Mouse (Mus musculus): ENCODE measurements at regions not wholly inside any gene's neighbourhood (a gene's known extent, or its start where the extent isn't known, plus 50 kb on each side); places are given as distances from the start of the nearest gene placed in this dataset.
"Not testable (repeated sequence)": the region's sequence is repeated elsewhere in the genome, so short reads cannot be mapped to it uniquely, and the experiment has no call there.

- DNase-seq (ENCODE audit: low spot score): not testable (repeated sequence)
Measured at GRCm38 (mm10) chr9:104398484-104398883, 60.9 kb upstream of the Acpp start.

- no peak for DNase-seq (ENCODE audit: low spot score)
Measured at GRCm38 (mm10) chr9:104387805-104388204, 50.3 kb upstream of the Acpp start.

All from testis, postnatal 10 days (tissue).